Mouse (Mus musculus): ENCODE data around the gene Nfatc2ip.

DNA sequence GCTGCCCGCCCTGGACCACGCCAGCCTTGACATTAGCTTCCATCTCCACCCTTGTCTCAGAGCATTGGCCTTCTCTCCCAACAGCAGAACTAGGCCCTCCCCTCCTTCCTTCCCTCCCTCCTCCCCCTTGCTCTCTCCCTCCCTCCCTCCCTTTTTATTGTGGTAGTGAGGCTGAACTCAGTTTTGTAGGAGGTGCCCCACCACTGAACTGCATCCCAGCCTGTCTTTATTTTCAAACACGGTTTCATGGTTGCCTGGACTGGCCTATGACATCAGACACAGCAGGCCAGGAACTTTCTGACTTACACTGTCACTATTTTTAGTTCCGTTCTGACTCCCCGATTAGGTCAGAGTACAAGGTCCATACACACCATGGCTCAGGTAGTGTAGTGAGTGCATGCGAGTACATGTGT is 56.3 kb downstream of the Nfatc2ip start:
- TF ChIP-seq CTCF (IDR thresholded peaks at IDR 0.05; ENCODE audit: low read depth), result no peak
- no peak for TF ChIP-seq EP300 (IDR thresholded peaks at IDR 0.05; ENCODE audit: low read depth)

Measured in liver, postnatal 0 days (tissue).